Mouse (Mus musculus) urinary bladder, postnatal 25 days (tissue): ENCODE measurements at regions not wholly inside any gene's neighbourhood (a gene's known extent, or its start where the extent isn't known, plus 50 kb on each side); places are given as distances from the start of the nearest gene placed in this dataset.

ENCODE experiments used
- DNase-seq: peaks from one replicate; pipeline ENCODE4 v3.0.0; 2022; ENCODE audit warnings: low spot score

- no peak for DNase-seq
These were observed 275.1 kb upstream of the Acvr2a start for GRCm38 (mm10) chr2:48538668-48539341.

GRCm38 (mm10) chr2:48539465-48540055, 274.3 kb upstream of the Acvr2a start:
- DNase-seq, result no peak

- no peak for DNase-seq
These were observed 269.5 kb upstream of the Acvr2a start for GRCm38 (mm10) chr2:48544377-48544776.

- no peak for DNase-seq
These were observed 268.8 kb upstream of the Acvr2a start for GRCm38 (mm10) chr2:48545072-48545471.

- DNase-seq, result no peak
These were observed 268.2 kb upstream of the Acvr2a start for GRCm38 (mm10) chr2:48545679-48546078.

- no peak for DNase-seq
These were observed 267.7 kb upstream of the Acvr2a start for GRCm38 (mm10) chr2:48546194-48546593.

GRCm38 (mm10) chr2:48556600-48556999, 257.3 kb upstream of the Acvr2a start:
- no peak for DNase-seq

- DNase-seq, result no peak
These were observed 256.8 kb upstream of the Acvr2a start for GRCm38 (mm10) chr2:48557123-48557522.

GRCm38 (mm10) chr2:48558641-48559040, 255.3 kb upstream of the Acvr2a start:
- no peak for DNase-seq

- no peak for DNase-seq
These were observed 250.3 kb upstream of the Acvr2a start for GRCm38 (mm10) chr2:48563636-48564035.

- no peak for DNase-seq
These were observed 249.7 kb upstream of the Acvr2a start for GRCm38 (mm10) chr2:48564170-48564569.

GRCm38 (mm10) chr2:48567871-48568270, 246.0 kb upstream of the Acvr2a start:
- DNase-seq, result no peak

- no peak for DNase-seq
These were observed 227.6 kb upstream of the Acvr2a start for GRCm38 (mm10) chr2:48586162-48586830.

- no peak for DNase-seq
These were observed 227.1 kb upstream of the Acvr2a start for GRCm38 (mm10) chr2:48586831-48587169.

GRCm38 (mm10) chr2:48589709-48590108, 224.2 kb upstream of the Acvr2a start:
- DNase-seq, result no peak

GRCm38 (mm10) chr2:48597793-48598583, 215.9 kb upstream of the Acvr2a start:
- no peak for DNase-seq

GRCm38 (mm10) chr2:48599367-48599766, 214.5 kb upstream of the Acvr2a start:
- DNase-seq, result no peak

- no peak for DNase-seq
These were observed 212.1 kb upstream of the Acvr2a start for GRCm38 (mm10) chr2:48601855-48602254.

- DNase-seq, result no peak
These were observed 204.4 kb upstream of the Acvr2a start for GRCm38 (mm10) chr2:48609466-48609865.

GRCm38 (mm10) chr2:48612251-48612650, 201.7 kb upstream of the Acvr2a start:
- DNase-seq, result no peak

GRCm38 (mm10) chr2:48617141-48617699, 196.7 kb upstream of the Acvr2a start:
- DNase-seq, result no peak

- DNase-seq, result no peak
These were observed 194.9 kb upstream of the Acvr2a start for GRCm38 (mm10) chr2:48619042-48619441.
